Mouse (Mus musculus) CH12.LX (cell line): ENCODE measurements around the gene Carmil1. TPM values are rescaled to one million over a fixed set of nuclear protein-coding genes. Genes with fewer than 3 reads are reported as not detected.

Experiments used
- DNase-seq: peaks from one replicate; pipeline ENCODE4 v3.0.0-alpha.2; 2013; ENCODE audit errors: extremely low read depth
- H3K27ac ChIP-seq: 2 replicates; pipeline ENCODE4 v1.5.1; 2012; ENCODE audit warnings: low read depth, mild to moderate bottlenecking, control low read depth, moderate library complexity; ENCODE audit not compliant: insufficient read depth
- H3K27me3 ChIP-seq: replicated peaks from 2 replicates; pipeline ENCODE3; 2012; ENCODE audit warnings: inconsistent platforms
- H3K36me3 ChIP-seq, 2 experiments: replicated peaks in 1 of 2; 2 replicates each; pipeline versions ENCODE3 to v1.6.1; 2012; ENCODE audit warnings: inconsistent platforms in 1 of 2, low read length in 1 of 2, mild to moderate bottlenecking in 1 of 2, mixed read lengths in 1 of 2, moderate library complexity in 1 of 2; ENCODE audit not compliant: control insufficient read depth in 1 of 2, insufficient read depth in 1 of 2
- H3K4me1 ChIP-seq, 2 experiments: 2 replicates each; pipeline ENCODE4 v1.6.1; 2012; ENCODE audit warnings: inconsistent platforms in 1 of 2, moderate library complexity in 1 of 2; ENCODE audit not compliant: insufficient read depth in 2 of 2, control insufficient read depth in 1 of 2
- H3K4me2 ChIP-seq: 2 replicates; pipeline ENCODE4 v1.6.1; 2012; ENCODE audit warnings: low read depth, mild to moderate bottlenecking, control low read depth; ENCODE audit not compliant: poor library complexity, insufficient read depth, severe bottlenecking
- H3K4me3 ChIP-seq, 3 experiments: fragments of 150-350 bp in 1 of 3; sonication (generic) in 1 of 3; replicated peaks in 1 of 3; 2 replicates each; pipeline versions ENCODE3 to v1.5.1; 2011 to 2012; ENCODE audit warnings: low read depth in 2 of 3, low read length in 2 of 3, mild to moderate bottlenecking in 2 of 3, moderate library complexity in 2 of 3, control low read depth in 1 of 3, improper control_type of control experiment in 1 of 3, inconsistent platforms in 1 of 3, mixed read lengths in 1 of 3; ENCODE audit not compliant: poor library complexity in 1 of 3
- H3K79me2 ChIP-seq: replicated peaks from 2 replicates; pipeline ENCODE4 v1.6.1; 2012; ENCODE audit warnings: mild to moderate bottlenecking, moderate library complexity; ENCODE audit not compliant: control insufficient read depth, poor library complexity, insufficient read depth, severe bottlenecking; ENCODE audit errors: extremely low read depth
- H3K9ac ChIP-seq: 2 replicates; pipeline ENCODE4 v1.6.1; 2012; ENCODE audit warnings: low read depth, mild to moderate bottlenecking, control low read depth, moderate library complexity; ENCODE audit not compliant: insufficient read depth
- H3K9me3 ChIP-seq: replicated peaks from 2 replicates; pipeline ENCODE3; 2012; ENCODE audit warnings: low read length, inconsistent platforms, mixed read lengths
- CHD1 ChIP-seq: IDR thresholded peaks from 2 replicates; pipeline ENCODE4 v1.6.1; 2012; ENCODE audit warnings: low read depth, low read length, improper control_type of control experiment, inconsistent platforms
- CHD2 ChIP-seq: IDR thresholded peaks from 2 replicates; pipeline ENCODE4 v1.6.1; 2011; ENCODE audit warnings: low read length, improper control_type of control experiment
- CTCF ChIP-seq, 2 experiments: IDR thresholded peaks in 1 of 2; conservative IDR thresholded peaks in 1 of 2; 2 replicates each; pipeline ENCODE4 v1.5.1; 2011 to 2012; ENCODE audit warnings: low read depth in 2 of 2, low read length in 2 of 2, improper control_type of control experiment in 1 of 2, inconsistent platforms in 1 of 2, mild to moderate bottlenecking in 1 of 2, moderate library complexity in 1 of 2
- E2F4 ChIP-seq: IDR thresholded peaks from 2 replicates; pipeline ENCODE4 v1.6.1; 2011; ENCODE audit warnings: low read depth, low read length, improper control_type of control experiment; ENCODE audit not compliant: insufficient replicate concordance
- ELF1 ChIP-seq: IDR thresholded peaks from 2 replicates; pipeline ENCODE4 v1.6.1; 2014; ENCODE audit warnings: low read depth, mild to moderate bottlenecking, inconsistent platforms, low read length, improper control_type of control experiment
- IRF4 ChIP-seq: IDR thresholded peaks from 2 replicates; pipeline ENCODE4 v1.6.1; 2014; ENCODE audit warnings: low read depth, mild to moderate bottlenecking, inconsistent platforms, low read length, improper control_type of control experiment
- JUN ChIP-seq: IDR thresholded peaks from 2 replicates; pipeline ENCODE4 v1.6.1; 2011; ENCODE audit warnings: low read depth, mild to moderate bottlenecking, low read length, improper control_type of control experiment, moderate library complexity; ENCODE audit not compliant: insufficient read depth
- JUND ChIP-seq: conservative IDR thresholded peaks from 2 replicates; pipeline ENCODE4 v1.6.1; 2011; ENCODE audit warnings: low read depth, low read length, improper control_type of control experiment
- KAT2A ChIP-seq: IDR thresholded peaks from 2 replicates; pipeline ENCODE4 v1.6.1; 2012; ENCODE audit warnings: low read length, improper control_type of control experiment, inconsistent platforms; ENCODE audit not compliant: insufficient replicate concordance
- MAFK ChIP-seq: IDR thresholded peaks from 2 replicates; pipeline ENCODE4 v1.6.1; 2011; ENCODE audit warnings: low read length, improper control_type of control experiment; ENCODE audit not compliant: insufficient replicate concordance
- MEF2A ChIP-seq: IDR thresholded peaks from 2 replicates; pipeline ENCODE4 v1.6.1; 2014; ENCODE audit warnings: low read depth, mild to moderate bottlenecking, inconsistent platforms, low read length, improper control_type of control experiment, borderline replicate concordance
- MXI1 ChIP-seq: IDR thresholded peaks from 2 replicates; pipeline ENCODE4 v1.6.1; 2011; ENCODE audit warnings: mild to moderate bottlenecking, low read depth, low read length, improper control_type of control experiment
- MYC ChIP-seq: IDR thresholded peaks from 2 replicates; pipeline ENCODE4 v1.6.1; 2011; ENCODE audit warnings: low read depth, mild to moderate bottlenecking, improper control_type of control experiment, low read length
- NELFE ChIP-seq: IDR thresholded peaks from 2 replicates; pipeline ENCODE4 v1.6.1; 2011; ENCODE audit warnings: low read depth, low read length, improper control_type of control experiment
- PAX5 ChIP-seq: IDR thresholded peaks from 2 replicates; pipeline ENCODE4 v1.6.1; 2012; ENCODE audit warnings: low read length, inconsistent platforms, mixed read lengths
- POLR2A ChIP-seq: IDR thresholded peaks from 2 replicates; pipeline ENCODE4 v1.6.1; 2011; ENCODE audit warnings: low read depth, mild to moderate bottlenecking, improper control_type of control experiment, low read length
- RCOR1 ChIP-seq: conservative IDR thresholded peaks from 2 replicates; pipeline ENCODE4 v1.6.1; 2012; ENCODE audit warnings: low read depth, mild to moderate bottlenecking, inconsistent platforms, low read length, improper control_type of control experiment
- SIN3A ChIP-seq: IDR thresholded peaks from 2 replicates; pipeline ENCODE4 v1.6.1; 2012; ENCODE audit warnings: low read length, improper control_type of control experiment, inconsistent platforms
- SMC3 ChIP-seq: IDR thresholded peaks from 2 replicates; pipeline ENCODE4 v1.6.1; 2011; ENCODE audit warnings: low read depth, low read length, improper control_type of control experiment
- TCF12 ChIP-seq: IDR thresholded peaks from 2 replicates; pipeline ENCODE4 v1.6.1; 2014; ENCODE audit warnings: low read depth, mild to moderate bottlenecking, inconsistent platforms, low read length, improper control_type of control experiment
- USF2 ChIP-seq: conservative IDR thresholded peaks from 2 replicates; pipeline ENCODE4 v1.6.1; 2011; ENCODE audit warnings: low read depth, low read length, improper control_type of control experiment
- ZKSCAN1 ChIP-seq: IDR thresholded peaks from 2 replicates; pipeline ENCODE4 v1.6.1; 2012; ENCODE audit warnings: low read depth, inconsistent platforms, low read length, improper control_type of control experiment, borderline replicate concordance
- ZNF384 ChIP-seq: IDR thresholded peaks from 2 replicates; pipeline ENCODE4 v1.6.1; 2012; ENCODE audit warnings: low read depth, low read length, improper control_type of control experiment, inconsistent platforms
- dilution Hi-C: fragments of 300-500 bp; cut with MboI; formaldehyde crosslinking; loops from 2 replicates; pipeline ENCODE4 v1.14.3; 2020; ENCODE audit warnings: low sequenced_read_pairs; ENCODE audit not compliant: extremely low pct_unique_long_range_greater_than_20kb, extremely low pct_ligation_motif_present
- in situ Hi-C: fragments of 300-500 bp; cut with MboI; formaldehyde crosslinking; loops from 3 replicates; pipeline ENCODE4 v1.14.3; 2019; ENCODE audit warnings: low sequenced_read_pairs, low pct_ligation_motif_present, low pct_unique_long_range_greater_than_20kb, mixed read lengths
- polyA plus RNA-seq: library from polyadenylated mRNA; unstranded; fragments of >175 nt; gene quantifications from 2 replicates; pipeline ENCODE4 v1.2.1, GENCODE M21; 2012; ENCODE audit warnings: low read depth; ENCODE audit not compliant: insufficient read length
- total RNA-seq, 2 experiments: library from RNA; depleted of rRNA; stranded (reverse); fragments of 300-350 nt in 1 of 2; fragments of >200 nt in 1 of 2; gene quantifications; 2 replicates each; pipeline ENCODE4 v1.2.3; 2012 to 2014

Carmil1 gene
- total and polyA plus RNA-seq, 3 experiments, result 1.1 to 9.4 (median 7.2) TPM

GRCm38 (mm10) chr13:24108282-24108681 lies 172.3 kb downstream of the Carmil1 start:
- H3K4me2 ChIP-seq, result no peak overlapping the region
- dilution Hi-C loops, result no loop called here
- peaks cover 0 to 13% of the 10 kb centered on the region in 2 experiments; a peak in 2 of 4 replicates for H3K4me1 ChIP-seq
- TF ChIP-seq JUND (no peak), NELFE (no peak), E2F4 (no peak), TCF12 (no peak), CHD1 (no peak), CHD2 (no peak), SIN3A (no peak), CTCF (conservative IDR thresholded peaks at IDR 0.05 in 1 of 2, IDR thresholded peaks at IDR 0.05 in 1 of 2; ENCODE audit: low read depth in 2 of 2, low read length in 2 of 2) (no peak), PAX5 (no peak), POLR2A (no peak), JUN (no peak), ZNF384 (no peak)
- no peaks in the 10 kb centered on the region for H3K27me3 ChIP-seq
- no peak for DNase-seq
- no peak overlapping the region for H3K27ac ChIP-seq
- H3K9ac ChIP-seq, result no peak overlapping the region
- in situ Hi-C loops, result no loop called here
- no peak overlapping the region for H3K4me3 ChIP-seq
- H3K79me2 ChIP-seq, result no peaks in the 10 kb centered on the region
- H3K9me3 ChIP-seq, result no peaks in the 10 kb centered on the region
- peaks cover 0 to 23% of the 10 kb centered on the region in 2 experiments for H3K36me3 ChIP-seq

DNA sequence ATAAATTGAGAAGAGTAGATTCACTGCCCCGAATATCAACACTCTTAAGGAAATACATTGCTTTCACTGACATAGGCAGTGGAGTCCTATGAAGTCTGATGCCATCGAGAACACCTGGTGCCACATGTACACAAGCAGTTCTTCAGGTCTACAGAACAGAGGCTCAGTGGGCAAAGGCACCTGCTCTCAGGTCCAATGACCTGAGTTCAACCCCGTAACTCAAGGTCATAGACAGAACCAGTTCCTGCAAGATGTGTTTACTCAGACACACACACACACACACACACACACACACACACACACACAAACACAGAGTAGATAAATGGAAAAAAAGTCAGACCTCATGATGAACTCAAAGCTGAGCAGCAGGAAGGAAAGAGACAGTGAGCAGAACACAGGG lies 173.5 kb downstream of the Carmil1 start:
- Histone ChIP-seq H3K79me2 (no peaks in the 10 kb centered on the region), H3K4me2 (no peak overlapping the region), H3K27ac (no peak overlapping the region), H3K36me3 (peaks cover 0 to 23% of the 10 kb centered on the region in 2 experiments), H3K9ac (no peak overlapping the region), H3K27me3 (no peaks in the 10 kb centered on the region), H3K4me3 (no peak overlapping the region), H3K9me3 (no peaks in the 10 kb centered on the region), H3K4me1 (peaks cover 0 to 14% of the 10 kb centered on the region in 2 experiments; a peak in 2 of 4 replicates)
- DNase-seq, result no peak
- no peak for TF ChIP-seq KAT2A
- no peak for TF ChIP-seq NELFE
- TF ChIP-seq MXI1, result no peak
- TF ChIP-seq RCOR1, result no peak
- no peak for TF ChIP-seq SMC3
- TF ChIP-seq ELF1, result no peak
- TF ChIP-seq E2F4, result no peak
- TF ChIP-seq IRF4, result no peak
- no peak for TF ChIP-seq JUN
- no peak for TF ChIP-seq MEF2A
- no peak for TF ChIP-seq ZKSCAN1
- no peak for TF ChIP-seq MYC
- no peak for TF ChIP-seq USF2
- no peak for TF ChIP-seq MAFK
- TF ChIP-seq CHD2, result no peak
- no peak for TF ChIP-seq CTCF (conservative IDR thresholded peaks at IDR 0.05 in 1 of 2, IDR thresholded peaks at IDR 0.05 in 1 of 2; ENCODE audit: low read depth in 2 of 2, low read length in 2 of 2)
- dilution Hi-C loops (no loop called here), in situ Hi-C loops (no loop called here)
